Mouse (Mus musculus) hindbrain, embryonic 12.5 days (tissue): Measurements from ENCODE around the gene Alg6. TPM values are rescaled to one million over a fixed set of nuclear protein-coding genes. Genes with fewer than 3 reads are reported as not detected.
A peak's percentile ranks its signal among the peaks of the same experiment; 100 is the strongest.

Experiments
- ATAC-seq: fragments of 200-750 bp; cut with Nextera tagmentation; 2 replicates; pipeline ENCODE4 v1.8.0; 2017; ENCODE audit warnings: moderate TSS enrichment; ENCODE audit not compliant: low FRiP score
- H3K27ac ChIP-seq: fragments of 300-500 bp; sonication (generic); 2 replicates; pipeline ENCODE4 v1.5.1; 2016; ENCODE audit warnings: mild to moderate bottlenecking
- H3K27me3 ChIP-seq: fragments of 300-500 bp; sonication (generic); 2 replicates; pipeline ENCODE4 v1.6.1; 2016; ENCODE audit warnings: mild to moderate bottlenecking
- H3K36me3 ChIP-seq: fragments of 300-500 bp; sonication (generic); 2 replicates; pipeline ENCODE4 v1.6.1; 2016; ENCODE audit warnings: mild to moderate bottlenecking
- H3K4me1 ChIP-seq: fragments of 300-500 bp; sonication (generic); 2 replicates; pipeline ENCODE4 v1.6.1; 2016
- H3K4me2 ChIP-seq: fragments of 300-500 bp; sonication (generic); replicated peaks from 2 replicates; pipeline ENCODE4 v1.6.1; 2016; ENCODE audit warnings: mild to moderate bottlenecking
- H3K4me3 ChIP-seq: fragments of 300-500 bp; sonication (generic); 2 replicates; pipeline ENCODE4 v1.5.1; 2016; ENCODE audit warnings: mild to moderate bottlenecking
- H3K9ac ChIP-seq: fragments of 300-500 bp; sonication (generic); 2 replicates; pipeline ENCODE4 v1.6.1; 2016; ENCODE audit warnings: mild to moderate bottlenecking, moderate library complexity
- H3K9me3 ChIP-seq: fragments of 300-500 bp; sonication (generic); replicated peaks from 2 replicates; pipeline ENCODE4 v1.6.1; 2016; ENCODE audit warnings: mild to moderate bottlenecking
- WGBS: fragments of 180-500 bp; shearing (Covaris S2); methylation state at CpG from one replicate; pipeline ENCODE4 v1.1.7; 2016; 5-methylcytosine and 5-hydroxymethylcytosine counted together
- polyA plus RNA-seq: library from polyadenylated mRNA; unstranded; fragments of >200 nt; fragmentation: Nextera tagmentation; extraction: Ambion mirVana; gene quantifications from 2 replicates; pipeline ENCODE4 v1.2.1, GENCODE M21; 2016

The Alg6 gene
- 14.0 and 14.3 TPM in 2 replicates for polyA plus RNA-seq

- H3K27ac ChIP-seq = peak within 1 kb of the TSS; percentile 71
Observed at GRCm38 (mm10) chr4:99714904-99715782, at the start of gene Alg6. Alg6 (plus strand) TSS chr4:99715664.

GRCm38 (mm10) chr4:99670203-99670851 is 45.1 kb upstream of the Alg6 start:
- no peaks in the 10 kb centered on the region for H3K36me3 ChIP-seq
- peaks cover 18% of the 10 kb centered on the region for H3K27me3 ChIP-seq
- no peaks in the 10 kb centered on the region for H3K9me3 ChIP-seq
- H3K4me1 ChIP-seq = no peaks in the 10 kb centered on the region
- no peak overlapping the region for H3K27ac ChIP-seq
- H3K9ac ChIP-seq = no peak overlapping the region
- 87% methylated on average over 7 of the region's 7 CpGs for WGBS
- no peak for ATAC-seq
- no peak overlapping the region for H3K4me2 ChIP-seq
- no peak overlapping the region for H3K4me3 ChIP-seq

More at GRCm38 (mm10) chr4:99714904-99715782, at the start of gene Alg6:
- Histone ChIP-seq H3K36me3 (no peaks in the 10 kb centered on the region), H3K9ac (peak within 1 kb of the TSS; percentile 86), H3K27me3 (no peaks in the 10 kb centered on the region), H3K9me3 (no peaks in the 10 kb centered on the region), H3K4me3 (peak within 1 kb of the TSS; percentile 68), H3K4me2 (peak within 1 kb of the TSS; percentile 74), H3K4me1 (no peaks in the 10 kb centered on the region)
- WGBS = 4% methylated on average over 42 of the region's 46 CpGs
- peak; percentile 96 for ATAC-seq

DNA sequence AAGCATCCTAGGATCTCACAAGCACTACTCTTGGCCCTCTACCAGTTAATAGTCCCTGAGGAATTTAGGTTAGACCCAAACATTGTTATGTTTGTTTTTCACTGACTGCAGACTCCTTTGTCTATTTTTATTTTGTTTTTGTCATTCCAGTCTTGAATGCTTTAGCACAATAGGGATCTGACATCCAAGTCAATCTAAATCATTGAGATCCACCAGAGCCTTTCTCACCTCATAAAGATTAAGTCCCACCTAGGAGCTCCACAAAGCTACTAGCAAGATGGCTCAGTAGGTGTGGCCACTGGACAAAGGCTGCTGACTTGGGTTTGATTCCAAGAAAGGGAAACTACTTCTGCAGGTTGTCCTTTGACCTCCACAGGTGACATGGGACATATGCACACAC is 40.3 kb upstream of the Alg6 start:
- ATAC-seq = no peak
- Histone ChIP-seq H3K4me1 (no peaks in the 10 kb centered on the region), H3K4me3 (no peak overlapping the region), H3K4me2 (no peak overlapping the region), H3K27me3 (no peaks in the 10 kb centered on the region), H3K9me3 (no peaks in the 10 kb centered on the region), H3K36me3 (no peaks in the 10 kb centered on the region), H3K9ac (no peak overlapping the region), H3K27ac (no peak overlapping the region)

GRCm38 (mm10) chr4:99683941-99684340 is 31.5 kb upstream of the Alg6 start:
- no peaks in the 10 kb centered on the region for H3K9me3 ChIP-seq
- no peaks in the 10 kb centered on the region for H3K36me3 ChIP-seq
- 87% methylated on average over 6 of the region's 6 CpGs for WGBS
- H3K9ac ChIP-seq = no peak overlapping the region
- no peak overlapping the region for H3K27ac ChIP-seq
- no peaks in the 10 kb centered on the region for H3K27me3 ChIP-seq
- H3K4me3 ChIP-seq = no peak overlapping the region
- H3K4me2 ChIP-seq = no peak overlapping the region
- no peaks in the 10 kb centered on the region for H3K4me1 ChIP-seq
- ATAC-seq = no peak

DNA sequence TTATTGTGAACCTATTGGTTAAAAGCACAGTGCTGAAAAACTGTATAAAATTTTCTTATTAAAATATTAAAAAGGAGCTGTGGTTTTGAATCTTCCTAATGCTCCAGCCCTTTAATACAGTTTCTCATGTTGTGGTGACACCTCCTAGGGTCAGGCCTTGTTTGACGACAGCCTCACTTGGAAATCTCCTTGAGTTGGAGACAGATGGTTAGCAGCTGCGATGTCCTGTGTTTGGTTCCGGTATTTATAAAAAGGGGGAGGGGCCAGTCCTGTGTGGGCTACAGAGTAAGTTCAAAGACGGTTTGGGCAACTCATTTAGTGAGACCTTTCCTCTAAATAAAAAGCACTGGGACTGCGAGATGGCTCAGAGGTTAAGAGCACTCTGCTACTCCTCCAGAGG is 29.2 kb upstream of the Alg6 start:
- no peak for ATAC-seq
- WGBS = 59% methylated on average over 5 of the region's 5 CpGs
- no peaks in the 10 kb centered on the region for H3K9me3 ChIP-seq
- H3K4me2 ChIP-seq = no peak overlapping the region
- H3K4me1 ChIP-seq = no peaks in the 10 kb centered on the region
- H3K27me3 ChIP-seq = no peaks in the 10 kb centered on the region
- H3K9ac ChIP-seq = no peak overlapping the region
- H3K4me3 ChIP-seq = no peak overlapping the region
- no peak overlapping the region for H3K27ac ChIP-seq
- no peaks in the 10 kb centered on the region for H3K36me3 ChIP-seq

- H3K4me2 ChIP-seq = no peak overlapping the region
- H3K4me3 ChIP-seq = no peak overlapping the region
- no peak overlapping the region for H3K9ac ChIP-seq
- H3K27me3 ChIP-seq = no peaks in the 10 kb centered on the region
- 87% methylated on average over 6 of the region's 6 CpGs for WGBS
- H3K9me3 ChIP-seq = no peaks in the 10 kb centered on the region
- no peaks in the 10 kb centered on the region for H3K4me1 ChIP-seq
- no peaks in the 10 kb centered on the region for H3K36me3 ChIP-seq
- no peak for ATAC-seq
- no peak overlapping the region for H3K27ac ChIP-seq
Observed at GRCm38 (mm10) chr4:99712583-99713183, 2.8 kb upstream of the Alg6 start.

- Histone ChIP-seq H3K4me2 (no peak overlapping the region), H3K36me3 (no peaks in the 10 kb centered on the region), H3K9ac (no peak overlapping the region), H3K27ac (no peak overlapping the region), H3K27me3 (no peaks in the 10 kb centered on the region), H3K9me3 (no peaks in the 10 kb centered on the region), H3K4me1 (no peaks in the 10 kb centered on the region), H3K4me3 (no peak overlapping the region)
- 90% methylated on average over 6 of the region's 6 CpGs for WGBS
- no peak for ATAC-seq
Observed at GRCm38 (mm10) chr4:99713971-99714370, 1.5 kb upstream of the Alg6 start.

- H3K4me1 ChIP-seq = no peaks in the 10 kb centered on the region
- WGBS = 28% methylated on average over 25 of the region's 25 CpGs
- peak overlapping the region; percentile 74 for H3K4me2 ChIP-seq
- no peaks in the 10 kb centered on the region for H3K9me3 ChIP-seq
- peak overlapping the region; percentile 71 for H3K27ac ChIP-seq
- peak overlapping the region; percentile 68 for H3K4me3 ChIP-seq
- no peaks in the 10 kb centered on the region for H3K36me3 ChIP-seq
- H3K9ac ChIP-seq = peak overlapping the region; percentile 86
- ATAC-seq = peak; percentile 74
- H3K27me3 ChIP-seq = no peaks in the 10 kb centered on the region
Observed at GRCm38 (mm10) chr4:99715783-99716416, 436 bp downstream of the Alg6 start.

GRCm38 (mm10) chr4:99717905-99718304 is 2.4 kb downstream of the Alg6 start:
- H3K27ac ChIP-seq = no peak overlapping the region
- no peaks in the 10 kb centered on the region for H3K9me3 ChIP-seq
- no peak overlapping the region for H3K4me2 ChIP-seq
- H3K27me3 ChIP-seq = no peaks in the 10 kb centered on the region
- no peaks in the 10 kb centered on the region for H3K36me3 ChIP-seq
- 79% methylated on average over 4 of the region's 4 CpGs for WGBS
- no peak overlapping the region for H3K4me3 ChIP-seq
- no peak overlapping the region for H3K9ac ChIP-seq
- H3K4me1 ChIP-seq = no peaks in the 10 kb centered on the region
- no peak for ATAC-seq

GRCm38 (mm10) chr4:99724331-99724730 is 8.9 kb downstream of the Alg6 start:
- Histone ChIP-seq H3K4me2 (no peak overlapping the region), H3K36me3 (peaks cover 19% of the 10 kb centered on the region), H3K4me1 (no peaks in the 10 kb centered on the region), H3K27me3 (no peaks in the 10 kb centered on the region), H3K27ac (no peak overlapping the region), H3K9ac (no peak overlapping the region), H3K4me3 (no peak overlapping the region), H3K9me3 (peaks cover 1% of the 10 kb centered on the region; the same call in 1 of the 2 replicates)
- WGBS = 90% methylated on average over 4 of the region's 4 CpGs
- ATAC-seq = no peak

GRCm38 (mm10) chr4:99725914-99726451 is 10.5 kb downstream of the Alg6 start:
- H3K4me1 ChIP-seq = no peaks in the 10 kb centered on the region
- no peak for ATAC-seq
- H3K27me3 ChIP-seq = no peaks in the 10 kb centered on the region
- WGBS = 93% methylated on average over 8 of the region's 8 CpGs
- no peak overlapping the region for H3K4me2 ChIP-seq
- H3K4me3 ChIP-seq = no peak overlapping the region
- H3K9me3 ChIP-seq = peaks cover 12% of the 10 kb centered on the region
- H3K27ac ChIP-seq = no peak overlapping the region
- peaks cover 33% of the 10 kb centered on the region for H3K36me3 ChIP-seq
- no peak overlapping the region for H3K9ac ChIP-seq

DNA sequence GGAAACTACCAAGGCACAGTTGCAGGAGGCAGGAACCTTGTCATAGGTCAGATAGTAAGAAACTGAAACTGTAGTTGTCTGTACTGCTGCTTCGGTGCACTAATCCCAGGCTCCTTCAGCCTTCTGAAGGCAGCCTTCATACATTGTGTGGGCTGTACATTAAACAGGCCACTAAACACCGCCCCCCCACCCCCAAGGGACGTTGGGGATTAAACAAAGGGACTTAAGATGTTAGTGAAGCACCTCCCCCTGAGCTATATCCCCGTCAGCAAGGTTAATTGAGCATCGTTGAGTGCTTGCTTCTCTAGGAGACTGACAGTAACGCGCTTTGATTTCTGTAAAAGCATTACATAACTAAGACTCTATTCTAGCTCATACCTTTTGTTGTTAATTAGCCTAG is 24.4 kb downstream of the Alg6 start:
- Histone ChIP-seq H3K9me3 (no peaks in the 10 kb centered on the region), H3K4me2 (no peak overlapping the region), H3K9ac (no peak overlapping the region), H3K36me3 (no peaks in the 10 kb centered on the region), H3K4me3 (no peak overlapping the region), H3K27ac (no peak overlapping the region), H3K27me3 (no peaks in the 10 kb centered on the region), H3K4me1 (no peaks in the 10 kb centered on the region)
- 54% methylated on average over 7 of the region's 7 CpGs for WGBS
- ATAC-seq = no peak
